Mouse (Mus musculus) cerebellum, adult 2 months (tissue): ENCODE data around the gene Adgre1. TPM values are rescaled to one million over a fixed set of nuclear protein-coding genes. Genes with fewer than 3 reads are reported as not detected.
A peak's percentile ranks its signal among the peaks of the same experiment; 100 is the strongest.
"Not testable (repeated sequence)": the region's sequence is repeated elsewhere in the genome, so short reads cannot be mapped to it uniquely, and the experiment has no call there.

Experiments used
- DNase-seq, 2 experiments: peaks; one replicate each; pipeline ENCODE4 v3.0.0; 2021
- H3K27ac ChIP-seq: fragments of 200-500 bp; 2 replicates; pipeline ENCODE4 v1.5.1; 2012; ENCODE audit warnings: low read length, control low read depth, inconsistent platforms; ENCODE audit not compliant: insufficient read depth
- H3K27me3 ChIP-seq: fragments of 200-500 bp; 2 replicates; pipeline ENCODE4 v1.6.1; 2012; ENCODE audit warnings: inconsistent platforms, mild to moderate bottlenecking, low read length, moderate library complexity; ENCODE audit not compliant: control insufficient read depth, insufficient read depth
- H3K4me1 ChIP-seq: fragments of 200-500 bp; 2 replicates; pipeline ENCODE4 v1.6.1; 2011; ENCODE audit warnings: low read length; ENCODE audit not compliant: control insufficient read depth, insufficient read depth
- H3K4me3 ChIP-seq: fragments of 200-500 bp; replicated peaks from 2 replicates; pipeline ENCODE3; 2011; ENCODE audit warnings: mild to moderate bottlenecking, low read depth, low read length, control low read depth; ENCODE audit not compliant: insufficient read depth
- CTCF ChIP-seq: fragments of 200-500 bp; IDR thresholded peaks from 2 replicates; pipeline ENCODE4 v1.5.1; 2011; ENCODE audit warnings: low read depth, mild to moderate bottlenecking, control low read depth, low read length, moderate library complexity, borderline replicate concordance; ENCODE audit not compliant: insufficient read depth
- POLR2A ChIP-seq: fragments of 200-500 bp; IDR thresholded peaks from 2 replicates; pipeline ENCODE4 v1.6.1; 2011; ENCODE audit warnings: low read length, control low read depth, borderline replicate concordance; ENCODE audit not compliant: insufficient read depth
- WGBS: fragments of 180-500 bp; shearing (Covaris S2); methylation state at CpG from one replicate; pipeline ENCODE4 v1.1.7; 2018; 5-methylcytosine and 5-hydroxymethylcytosine counted together
- polyA plus RNA-seq: library from polyadenylated mRNA; depleted of rRNA; stranded (reverse); fragments of >200 nt; gene quantifications from 2 replicates; pipeline ENCODE4 v1.2.3, GENCODE M21; 2012; rRNA removed

The Adgre1 gene
- polyA plus RNA-seq = 1.0 and 1.6 TPM in 2 replicates

GRCm38 (mm10) chr17:57358441-57358840 lies at the start of gene Adgre1:
TSS of gene Adgre1 (plus strand) at chr17:57358691.
- DNase-seq = no peak
- WGBS = 4% methylated on average over 1 of the region's 1 CpGs
- TF ChIP-seq POLR2A = no peak
- TF ChIP-seq CTCF = no peak
- H3K27ac ChIP-seq = no peak within 1 kb of the TSS
- no peak within 1 kb of the TSS for H3K4me3 ChIP-seq
- no peaks in the 10 kb centered on the region for H3K27me3 ChIP-seq
- no peaks in the 10 kb centered on the region for H3K4me1 ChIP-seq

DNA sequence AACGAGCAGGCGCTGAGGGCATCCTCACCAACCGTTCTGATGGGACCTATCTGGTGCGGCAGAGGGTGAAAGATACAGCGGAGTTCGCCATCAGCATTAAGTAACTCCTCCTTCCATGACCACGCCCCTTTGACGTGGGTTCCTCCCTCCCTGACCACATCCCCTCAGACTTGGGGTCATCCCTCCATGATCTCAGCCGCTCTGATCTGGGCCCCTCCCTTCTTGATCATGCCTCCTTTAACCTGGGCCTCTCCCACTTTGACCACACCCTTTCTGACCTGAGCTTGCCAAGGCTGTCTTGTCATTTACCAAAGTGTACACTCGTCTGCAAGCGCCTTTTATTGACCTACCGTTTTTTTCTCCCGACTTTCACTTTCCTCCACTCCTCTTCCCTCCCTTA lies 46.7 kb upstream of the Adgre1 start:
- DNase-seq = no peak
- 37% methylated on average over 13 of the region's 13 CpGs for WGBS
- no peak for TF ChIP-seq POLR2A
- TF ChIP-seq CTCF = no peak
- H3K4me3 ChIP-seq = no peak overlapping the region
- no peak overlapping the region for H3K27ac ChIP-seq
- no peaks in the 10 kb centered on the region for H3K27me3 ChIP-seq
- no peaks in the 10 kb centered on the region for H3K4me1 ChIP-seq

GRCm38 (mm10) chr17:57327615-57328014 lies 30.9 kb upstream of the Adgre1 start:
- 13% methylated on average over 8 of the region's 8 CpGs for WGBS
- TF ChIP-seq CTCF = no peak
- TF ChIP-seq POLR2A = no peak
- DNase-seq = peak in 1 of 2 experiments; percentile 20
- Histone ChIP-seq H3K4me3 (no peak overlapping the region), H3K4me1 (no peaks in the 10 kb centered on the region), H3K27ac (no peak overlapping the region), H3K27me3 (no peaks in the 10 kb centered on the region)

DNA sequence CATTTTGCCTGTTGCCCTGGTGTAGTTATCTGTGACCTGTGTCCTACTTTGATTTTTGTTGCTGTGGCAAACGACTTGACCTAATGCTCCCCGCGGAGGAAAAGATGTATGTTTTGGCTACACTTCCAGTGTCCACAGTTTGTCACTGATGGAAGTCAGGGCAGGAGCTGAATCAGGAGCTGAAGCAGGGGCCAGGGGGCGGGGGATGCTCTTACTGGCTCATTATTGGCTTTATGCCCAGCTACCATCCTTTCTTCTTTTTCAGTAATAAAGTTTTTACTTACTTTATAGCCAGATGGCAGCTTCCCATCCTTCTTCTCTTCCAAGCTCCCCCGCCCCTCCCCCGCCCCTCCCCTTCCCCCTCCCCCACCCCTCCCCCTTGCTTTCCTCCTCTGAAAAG lies 29.5 kb upstream of the Adgre1 start:
- Histone ChIP-seq H3K27me3 (no peaks in the 10 kb centered on the region), H3K27ac (no peak overlapping the region), H3K4me1 (no peaks in the 10 kb centered on the region), H3K4me3 (no peak overlapping the region)
- WGBS = 7% methylated on average over 6 of the region's 6 CpGs
- no peak for TF ChIP-seq POLR2A
- TF ChIP-seq CTCF = no peak
- no peak for DNase-seq

- 85% methylated on average over 8 of the region's 8 CpGs for WGBS
Observed at GRCm38 (mm10) chr17:57330993-57331392, 27.5 kb upstream of the Adgre1 start.

DNA sequence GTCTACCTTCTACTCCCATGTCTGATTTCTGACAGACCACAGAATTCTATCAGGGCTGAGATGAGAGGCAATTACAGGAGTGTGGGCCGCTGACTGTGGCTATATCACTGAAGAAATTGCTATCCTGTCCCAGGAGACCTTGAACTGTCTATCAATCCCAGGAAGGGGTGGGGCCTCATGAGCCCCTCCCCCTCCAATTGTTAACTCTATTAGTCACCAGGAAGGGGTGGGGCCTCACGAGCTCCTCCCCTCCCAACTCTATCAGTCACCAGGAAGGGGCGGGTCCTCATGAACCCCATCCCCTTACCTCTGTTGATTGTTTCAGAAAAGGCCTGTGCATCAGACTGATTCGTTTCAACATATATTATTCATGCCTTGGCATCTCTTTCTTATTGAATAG lies 26.2 kb upstream of the Adgre1 start:
- WGBS = 77% methylated on average over 4 of the region's 4 CpGs
- DNase-seq = no peak
- TF ChIP-seq CTCF = no peak
- no peak for TF ChIP-seq POLR2A
- Histone ChIP-seq H3K4me3 (no peak overlapping the region), H3K27me3 (no peaks in the 10 kb centered on the region), H3K27ac (no peak overlapping the region), H3K4me1 (no peaks in the 10 kb centered on the region)

More at GRCm38 (mm10) chr17:57330993-57331392, 27.5 kb upstream of the Adgre1 start:
- Histone ChIP-seq H3K27ac (no peak overlapping the region), H3K27me3 (no peaks in the 10 kb centered on the region), H3K4me3 (no peak overlapping the region), H3K4me1 (no peaks in the 10 kb centered on the region)
- no peak for TF ChIP-seq POLR2A
- no peak for TF ChIP-seq CTCF
- DNase-seq = no peak

DNA sequence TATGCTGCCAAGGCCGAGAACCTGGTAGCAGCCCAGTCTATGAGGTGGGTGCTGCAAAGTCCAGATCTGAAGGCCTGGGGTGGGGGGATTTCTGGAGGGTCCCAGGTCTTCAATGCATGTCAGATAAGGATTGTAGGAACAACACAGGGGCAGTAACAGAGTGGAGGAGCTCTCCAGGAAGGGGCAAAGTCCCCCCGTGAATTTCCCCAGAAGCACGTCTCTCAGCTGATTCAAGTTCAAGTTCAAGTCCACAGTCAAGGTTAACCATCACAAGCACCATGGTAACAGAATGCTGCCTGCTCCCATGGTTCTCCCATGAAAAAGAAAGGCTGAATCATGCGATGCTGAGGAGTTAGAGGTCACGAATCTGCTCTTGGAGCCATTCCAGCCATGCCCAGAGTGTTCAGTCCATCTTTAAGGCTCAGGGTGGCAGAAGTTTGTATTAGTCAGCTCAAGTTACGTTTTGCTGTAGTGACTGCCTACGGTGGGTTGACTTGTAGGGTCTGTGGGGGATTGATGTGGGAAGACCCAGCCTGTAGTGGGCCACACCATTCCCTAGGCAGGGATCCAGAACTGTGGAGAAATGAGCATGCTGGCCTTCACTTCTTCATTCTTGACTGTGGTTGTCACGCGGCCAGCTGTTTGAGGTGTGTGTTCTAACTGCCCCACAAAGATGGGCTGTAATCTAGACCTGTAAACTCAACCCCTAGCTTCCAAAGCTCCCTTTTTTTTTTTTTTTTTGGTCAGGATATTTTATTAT lies 24.3 kb upstream of the Adgre1 start:
- peak in 1 of 2 experiments; percentile 13 for DNase-seq
- Histone ChIP-seq H3K4me3 (no peak overlapping the region), H3K27ac (no peak overlapping the region), H3K4me1 (no peaks in the 10 kb centered on the region), H3K27me3 (no peaks in the 10 kb centered on the region)
- TF ChIP-seq POLR2A (no peak), CTCF (no peak)
- 69% methylated on average over 9 of the region's 9 CpGs for WGBS

DNA sequence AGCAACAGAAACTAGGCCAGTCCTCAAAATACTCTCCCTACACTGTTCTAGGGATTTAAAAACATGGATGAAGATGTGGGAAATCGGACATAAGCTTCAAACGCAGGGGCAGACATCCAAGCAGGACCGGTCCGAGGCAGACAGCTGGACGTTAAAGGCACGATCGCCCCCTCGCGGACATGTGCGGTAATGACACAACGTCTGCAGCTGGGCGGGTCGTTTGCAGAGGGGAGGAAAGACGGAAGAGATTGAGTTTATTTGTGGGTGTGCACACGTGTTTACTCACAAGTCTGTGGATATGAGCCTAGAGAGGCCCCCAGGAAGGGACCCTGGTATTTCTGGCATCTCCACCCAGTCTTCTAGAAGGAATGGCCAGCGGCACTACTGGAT lies 23.7 kb upstream of the Adgre1 start:
- no peaks in the 10 kb centered on the region for H3K4me1 ChIP-seq
- no peak overlapping the region for H3K27ac ChIP-seq
- peak; percentile 67 to 80 for DNase-seq
- 7% methylated on average over 16 of the region's 16 CpGs for WGBS
- no peaks in the 10 kb centered on the region for H3K27me3 ChIP-seq
- H3K4me3 ChIP-seq = no peak overlapping the region
- TF ChIP-seq POLR2A = no peak
- peak; percentile 87 for TF ChIP-seq CTCF

DNA sequence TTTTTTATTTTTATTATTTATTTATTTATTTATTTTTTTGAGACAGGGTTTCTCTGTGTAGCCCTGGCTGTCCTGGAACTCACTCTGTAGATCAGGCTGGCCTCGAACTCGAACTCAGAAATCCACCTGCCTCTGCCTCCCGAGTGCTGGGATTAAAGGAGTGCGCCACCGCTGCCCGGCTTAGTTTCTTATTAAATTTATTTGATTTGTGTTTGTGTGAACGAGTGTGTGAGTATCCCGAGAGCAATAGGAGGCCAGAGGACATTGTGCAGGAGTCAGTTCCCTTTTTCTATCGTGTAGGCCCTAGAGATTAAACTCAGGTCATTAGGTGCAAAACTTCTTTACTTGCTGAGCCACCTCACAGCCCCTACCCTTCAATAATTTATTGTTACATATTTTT lies 23.3 kb upstream of the Adgre1 start:
- 69% methylated on average over 9 of the region's 9 CpGs for WGBS
- not testable (repeated sequence) for H3K27ac ChIP-seq, H3K27me3 ChIP-seq, H3K4me3 ChIP-seq, H3K4me1 ChIP-seq
- DNase-seq = peak in 1 of 2 experiments; percentile 10
